10 mouse cellular contexts compared by ENCODE assay signal in the genomic region with DNA sequence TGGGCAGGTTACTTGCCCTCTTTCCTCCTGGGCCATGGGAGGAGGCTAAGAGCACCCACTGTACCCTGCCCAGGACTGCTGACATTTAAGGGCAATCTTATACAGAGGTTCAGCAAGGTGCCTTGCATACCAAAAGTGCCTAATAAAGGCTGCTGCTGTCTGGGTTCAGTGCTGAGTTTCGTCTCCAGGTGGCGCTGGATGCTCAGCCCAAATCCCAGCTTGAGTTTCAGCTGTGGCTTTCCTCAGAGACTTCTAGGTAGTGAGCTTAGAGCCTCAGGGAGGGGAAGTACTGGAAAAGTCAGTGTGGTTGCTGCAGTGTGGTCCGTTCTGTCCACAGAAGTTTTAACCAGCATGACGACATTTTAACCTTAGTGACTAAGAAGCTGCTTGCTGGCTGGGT. TPM values are rescaled to one million over a fixed set of nuclear protein-coding genes. Genes with fewer than 3 reads are reported as not detected.
A peak's percentile ranks its signal among the peaks of the same experiment; 100 is the strongest.
DNase-seq lines count a peak whose midpoint lies in the region; ATAC-seq and TF ChIP-seq lines count a peak whose summit lies in the region.
"Had no signal": no experiment of that assay in that cellular context is flagged by ENCODE, and none has a peak within 500 bp of the region (broad histone marks: within the 10 kb centered on the region; RNA-seq: fewer than 3 reads in every experiment).

No protein-coding gene starts in this region.

- TF ChIP-seq POLR2A in embryonic fibroblast, embryonic 13.5 days (IDR thresholded peaks at IDR 0.05; ENCODE audit: low read depth, low read length) = no peak

- no peaks in the 10 kb centered on the region for H3K4me1 ChIP-seq in forebrain, embryonic 14.5 days (ENCODE audit: control insufficient read depth, insufficient read depth, low read length)
- 0 out of 2 replicates have a peak, but pooled peaks cover 3% of the 10 kb centered on the region for H3K4me1 ChIP-seq in forebrain, embryonic 11.5 days (replicated peaks; ENCODE audit: control insufficient read depth, insufficient read depth, low read length)
- no peaks in the 10 kb centered on the region for H3K4me1 ChIP-seq in lung, postnatal 0 days (ENCODE audit: insufficient read depth, low read depth, low read length)
- no peaks in the 10 kb centered on the region for H3K4me1 ChIP-seq in embryonic fibroblast, embryonic 13.5 days (ENCODE audit: control insufficient read depth, insufficient read depth, low read length)
- peaks cover 3% of the 10 kb centered on the region; the same call in 1 of the 2 replicates for H3K4me1 ChIP-seq in midbrain, postnatal 0 days (ENCODE audit: insufficient read depth, low read length)
- H3K4me1 ChIP-seq: lung, embryonic 15.5 days had no signal

- no peak overlapping the region for H3K4me3 ChIP-seq in forebrain, embryonic 14.5 days (ENCODE audit: low read depth, low read length)
- no peak overlapping the region for H3K4me3 ChIP-seq in forebrain, embryonic 11.5 days (ENCODE audit: low read depth, low read length)
- no peak overlapping the region for H3K4me3 ChIP-seq in lung, postnatal 0 days (ENCODE audit: low read depth, low read length)
- no peak overlapping the region for H3K4me3 ChIP-seq in embryonic fibroblast, embryonic 13.5 days (ENCODE audit: insufficient read depth, low read length)
- no peak overlapping the region for H3K4me3 ChIP-seq in midbrain, postnatal 0 days (ENCODE audit: low read depth, low read length)
- H3K4me3 ChIP-seq: lung, embryonic 15.5 days had no signal

- TF ChIP-seq CTCF in lung, postnatal 0 days (IDR thresholded peaks at IDR 0.05) = peak; percentile 46
- peak; percentile 45; the same call in 1 of the 2 replicates for TF ChIP-seq CTCF in embryonic fibroblast, embryonic 13.5 days (IDR thresholded peaks at IDR 0.05; ENCODE audit: borderline replicate concordance, insufficient read depth, low read length)
- peak; percentile 83 for TF ChIP-seq CTCF in midbrain, postnatal 0 days (IDR thresholded peaks at IDR 0.05)

- no peak for ATAC-seq in forebrain, embryonic 14.5 days
- no peak for ATAC-seq in forebrain, embryonic 11.5 days (replicated peaks; ENCODE audit: low FRiP score)
- no peak for ATAC-seq in lung, postnatal 0 days
- no peak for ATAC-seq in midbrain, postnatal 0 days (ENCODE audit: low FRiP score)

- no peak overlapping the region for H3K4me2 ChIP-seq in forebrain, embryonic 14.5 days (ENCODE audit: low read length)
- no peak overlapping the region for H3K4me2 ChIP-seq in forebrain, embryonic 11.5 days (ENCODE audit: low read depth, low read length, severe bottlenecking)
- H3K4me2 ChIP-seq in lung, postnatal 0 days (replicated peaks; ENCODE audit: low read depth, low read length) = no peak overlapping the region
- no peak overlapping the region for H3K4me2 ChIP-seq in midbrain, postnatal 0 days (ENCODE audit: low read depth, low read length, poor library complexity, severe bottlenecking)
- H3K4me2 ChIP-seq: lung, embryonic 15.5 days had no signal

- TF ChIP-seq EP300 in lung, postnatal 0 days (IDR thresholded peaks at IDR 0.05) = no peak

- DNase-seq in forebrain, embryonic 14.5 days (ENCODE audit: low spot score) = peak; percentile 60
- no peak for DNase-seq in forebrain, embryonic 11.5 days (ENCODE audit: low spot score)
- no peak for DNase-seq in lung, postnatal 0 days (ENCODE audit: low spot score)
- no peak for DNase-seq in lung, postnatal 36 days
- peak; percentile 65 for DNase-seq in midbrain, postnatal 0 days (ENCODE audit: low spot score)
- DNase-seq in urinary bladder, postnatal 36 days (ENCODE audit: low spot score in 2 of 2) = no peak
- no peak for DNase-seq in adrenal gland, adult 8-10 months

- no peaks in the 10 kb centered on the region for H3K27me3 ChIP-seq in forebrain, embryonic 14.5 days (replicated peaks; ENCODE audit: control insufficient read depth, insufficient read depth, low read length)
- no peaks in the 10 kb centered on the region for H3K27me3 ChIP-seq in forebrain, embryonic 11.5 days (ENCODE audit: control insufficient read depth, insufficient read depth, low read length)
- H3K27me3 ChIP-seq in lung, postnatal 0 days (replicated peaks; ENCODE audit: insufficient read depth, low read length) = no peaks in the 10 kb centered on the region
- H3K27me3 ChIP-seq in midbrain, postnatal 0 days (ENCODE audit: insufficient read depth, low read length) = no peaks in the 10 kb centered on the region
- H3K27me3 ChIP-seq: lung, embryonic 15.5 days had no signal

- no peaks in the 10 kb centered on the region for H3K9me3 ChIP-seq in forebrain, embryonic 14.5 days (replicated peaks; ENCODE audit: control insufficient read depth, low read length)
- H3K9me3 ChIP-seq in forebrain, embryonic 11.5 days (ENCODE audit: control insufficient read depth, low read length) = no peaks in the 10 kb centered on the region
- no peaks in the 10 kb centered on the region for H3K9me3 ChIP-seq in lung, postnatal 0 days (ENCODE audit: low read length)
- H3K9me3 ChIP-seq in midbrain, postnatal 0 days (ENCODE audit: low read length) = no peaks in the 10 kb centered on the region
- H3K9me3 ChIP-seq: lung, embryonic 15.5 days had no signal

- WGBS in forebrain, embryonic 14.5 days = 27% methylated on average over 4 of the region's 4 CpGs
- WGBS in forebrain, embryonic 11.5 days = 20% methylated on average over 4 of the region's 4 CpGs
- WGBS in lung, postnatal 0 days = 25% methylated on average over 4 of the region's 4 CpGs
- WGBS in midbrain, postnatal 0 days = 22% methylated on average over 4 of the region's 4 CpGs

- no peak overlapping the region for H3K9ac ChIP-seq in forebrain, embryonic 14.5 days (ENCODE audit: low read length)
- no peak overlapping the region for H3K9ac ChIP-seq in forebrain, embryonic 11.5 days (ENCODE audit: low read length)
- no peak overlapping the region for H3K9ac ChIP-seq in lung, postnatal 0 days (replicated peaks; ENCODE audit: low read depth)
- no peak overlapping the region for H3K9ac ChIP-seq in midbrain, postnatal 0 days (replicated peaks; ENCODE audit: low read length, poor library complexity, severe bottlenecking)
- H3K9ac ChIP-seq: lung, embryonic 15.5 days had no signal

- no peak overlapping the region for H3K27ac ChIP-seq in forebrain, embryonic 14.5 days (ENCODE audit: low read depth, low read length)
- no peak overlapping the region for H3K27ac ChIP-seq in forebrain, embryonic 11.5 days (ENCODE audit: low read depth, low read length)
- no peak overlapping the region for H3K27ac ChIP-seq in lung, postnatal 0 days (ENCODE audit: low read length)
- no peak overlapping the region for H3K27ac ChIP-seq in embryonic fibroblast, embryonic 13.5 days (ENCODE audit: insufficient read depth, low read length)
- no peak overlapping the region for H3K27ac ChIP-seq in midbrain, postnatal 0 days (ENCODE audit: low read depth, low read length)
- H3K27ac ChIP-seq: lung, embryonic 15.5 days had no signal

- H3K36me3 ChIP-seq in forebrain, embryonic 14.5 days (ENCODE audit: control insufficient read depth, insufficient read depth, low read length) = no peaks in the 10 kb centered on the region
- no peaks in the 10 kb centered on the region for H3K36me3 ChIP-seq in forebrain, embryonic 11.5 days (ENCODE audit: control insufficient read depth, insufficient read depth, low read length)
- no peaks in the 10 kb centered on the region for H3K36me3 ChIP-seq in lung, postnatal 0 days (ENCODE audit: insufficient read depth, low read length)
- no peaks in the 10 kb centered on the region; the same call in 1 of the 2 replicates for H3K36me3 ChIP-seq in midbrain, postnatal 0 days (ENCODE audit: insufficient read depth, low read length)
- H3K36me3 ChIP-seq: lung, embryonic 15.5 days had no signal

RNA-seq across cellular contexts. Expression of gene Slc6a1, which starts 58.0 kb away (rescaled TPM):
- 74.0 and 95.1 TPM in 2 replicates for polyA plus RNA-seq in forebrain, embryonic 14.5 days (2014; fragmentation: Nextera tagmentation; extraction: Ambion mirVana)
- 22.0 and 26.1 TPM in 2 replicates for polyA plus RNA-seq in forebrain, embryonic 11.5 days (2014; fragmentation: Nextera tagmentation; extraction: Ambion mirVana)
- not detected in 2 replicates for polyA plus RNA-seq in lung, postnatal 0 days (2015; fragmentation: Nextera tagmentation; extraction: Ambion mirVana)
- polyA plus RNA-seq in embryonic fibroblast, embryonic 13.5 days (2011; ENCODE audit: insufficient read length, low read depth, missing spikeins) = not detected in 2 replicates
- 434 and 507 TPM in 2 replicates for total RNA-seq in midbrain, postnatal 0 days (2014; rRNA removed)
- 208 and 221 TPM in 2 replicates for polyA plus RNA-seq in midbrain, postnatal 0 days (2015; fragmentation: Nextera tagmentation; extraction: Ambion mirVana)
- under 1 TPM; 0.17 to 0.38 (median 0.26) TPM for total RNA-seq in adrenal gland, adult 8-10 months (2022)
- total RNA-seq: MEL had no signal

Comparison
In these comparisons a context has a peak if more than half of its experiments do, and no peak if none do; other contexts are left out.
1. DNase-seq: peak in forebrain, embryonic 14.5 days (single experiment) and midbrain, postnatal 0 days (single experiment); none in forebrain, embryonic 11.5 days (single experiment), lung, postnatal 0 days (single experiment), lung, postnatal 36 days (single experiment), urinary bladder, postnatal 36 days (0 of 2) and adrenal gland, adult 8-10 months (single experiment).
2. RNA of gene Slc6a1, which starts 58.0 kb away (polyA plus RNA-seq): 208 to 221 TPM in midbrain, postnatal 0 days, 74.0 to 95.1 TPM in forebrain, embryonic 14.5 days and 22.0 to 26.1 TPM in forebrain, embryonic 11.5 days; not detected in lung, postnatal 0 days and not detected in embryonic fibroblast, embryonic 13.5 days; every median in the first group is over 10 times any median in the second.
3. Peak in every context shown above with its lines, with median percentiles within 50 percentile points of each other: CTCF ChIP-seq.